Mouse (Mus musculus) kidney, postnatal 0 days (tissue): ENCODE results near the gene Gmeb1. TPM values are rescaled to one million over a fixed set of nuclear protein-coding genes. Genes with fewer than 3 reads are reported as not detected.

ENCODE experiments used
- ATAC-seq: fragments of 200-750 bp; cut with Nextera tagmentation; replicated peaks from 2 replicates; pipeline ENCODE4 v1.8.0; 2017; ENCODE audit warnings: low read depth, moderate number of reproducible peaks, moderate TSS enrichment, moderate library complexity; ENCODE audit not compliant: low FRiP score
- DNase-seq: peaks from one replicate; pipeline ENCODE4 v3.0.0-alpha.2; 2016; ENCODE audit warnings: low spot score
- H3K27ac ChIP-seq: fragments of 300-500 bp; sonication (generic); 2 replicates; pipeline ENCODE4 v1.5.1; 2014; ENCODE audit warnings: mild to moderate bottlenecking
- H3K27me3 ChIP-seq: fragments of 300-500 bp; sonication (generic); 2 replicates; pipeline ENCODE4 v1.6.1; 2014; ENCODE audit warnings: low read length, mixed read lengths; ENCODE audit not compliant: insufficient read depth
- H3K36me3 ChIP-seq: fragments of 300-500 bp; sonication (generic); 2 replicates; pipeline ENCODE4 v1.6.1; 2014; ENCODE audit warnings: low read length, mixed read lengths; ENCODE audit not compliant: insufficient read depth
- H3K4me1 ChIP-seq: fragments of 300-500 bp; sonication (generic); replicated peaks from 2 replicates; pipeline ENCODE4 v1.6.1; 2014; ENCODE audit warnings: antibody characterized with exemption, low read length, mixed read lengths; ENCODE audit not compliant: insufficient read depth
- H3K4me2 ChIP-seq: fragments of 300-500 bp; sonication (generic); 2 replicates; pipeline ENCODE4 v1.6.1; 2014; ENCODE audit warnings: mild to moderate bottlenecking, low read length, moderate library complexity, mixed read lengths
- H3K4me3 ChIP-seq: fragments of 300-500 bp; sonication (generic); replicated peaks from 2 replicates; pipeline ENCODE4 v1.5.1; 2014; ENCODE audit warnings: low read depth, low read length
- H3K9ac ChIP-seq: fragments of 300-500 bp; sonication (generic); 2 replicates; pipeline ENCODE4 v1.6.1; 2014; ENCODE audit warnings: low read depth, low read length
- H3K9me3 ChIP-seq: fragments of 300-500 bp; sonication (generic); replicated peaks from 2 replicates; pipeline ENCODE4 v1.6.1; 2016; ENCODE audit warnings: low read length, inconsistent platforms, mixed read lengths
- CTCF ChIP-seq: IDR thresholded peaks from 2 replicates; pipeline ENCODE4 v1.5.1; 2016; ENCODE audit warnings: antibody characterized with exemption, low read depth, mild to moderate bottlenecking, moderate library complexity
- WGBS: fragments of 180-500 bp; shearing (Covaris S2); extraction: QIAGEN DNeasy Blood & Tissue Kit; methylation state at CpG from one replicate; pipeline ENCODE4 v1.1.7; 2014; 5-methylcytosine and 5-hydroxymethylcytosine counted together
- polyA plus RNA-seq: library from polyadenylated mRNA; unstranded; fragments of >200 nt; fragmentation: Nextera tagmentation; extraction: Ambion mirVana; gene quantifications from 2 replicates; pipeline ENCODE4 v1.2.1, GENCODE M21; 2015

Gene Gmeb1
- polyA plus RNA-seq, 1 experiment from 2014 or later: 21.9 TPM

DNA sequence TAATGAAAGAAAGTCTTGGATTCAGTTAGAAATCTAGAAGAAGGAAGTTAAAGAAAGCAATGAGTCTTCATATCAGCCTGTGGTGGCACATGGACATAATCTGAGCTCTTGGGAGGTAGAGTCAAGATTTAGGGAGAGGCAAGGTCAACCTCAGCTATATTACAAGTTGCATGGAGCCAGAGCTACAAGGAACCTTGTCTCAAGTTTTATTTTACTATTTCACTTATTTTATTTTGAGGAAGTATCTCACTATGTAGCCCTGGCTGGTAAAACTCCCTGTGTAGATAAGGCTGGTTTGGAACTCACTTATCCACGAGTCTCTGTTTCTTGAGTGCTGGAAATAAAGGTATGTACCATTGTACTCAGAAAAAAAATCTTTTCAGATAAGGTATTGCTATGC, 44.8 kb downstream of the Gmeb1 start:
- H3K4me1 ChIP-seq: no peaks in the 10 kb centered on the region
- no peak overlapping the region for H3K9ac ChIP-seq
- ATAC-seq (no peak), DNase-seq (no peak)
- no peaks in the 10 kb centered on the region for H3K36me3 ChIP-seq
- no peaks in the 10 kb centered on the region for H3K27me3 ChIP-seq
- WGBS: 74% methylated on average over 1 of the region's 1 CpGs
- no peak for TF ChIP-seq CTCF
- H3K4me3 ChIP-seq: no peak overlapping the region
- H3K27ac ChIP-seq: no peak overlapping the region
- H3K4me2 ChIP-seq: no peak overlapping the region
- no peaks in the 10 kb centered on the region for H3K9me3 ChIP-seq

GRCm38 (mm10) chr4:132214847-132215246, 46.6 kb downstream of the Gmeb1 start:
- ATAC-seq: no peak
- no peak for TF ChIP-seq CTCF
- Histone ChIP-seq H3K27me3 (no peaks in the 10 kb centered on the region), H3K9ac (no peak overlapping the region), H3K4me1 (0 out of 2 replicates have a peak, but pooled peaks cover 2% of the 10 kb centered on the region), H3K9me3 (no peaks in the 10 kb centered on the region), H3K4me2 (no peak overlapping the region), H3K4me3 (no peak overlapping the region), H3K27ac (no peak overlapping the region), H3K36me3 (no peaks in the 10 kb centered on the region)
- DNase-seq: no peak
- 55% methylated on average over 4 of the region's 4 CpGs for WGBS

- 2% methylated on average over 71 of the region's 78 CpGs for WGBS
- ATAC-seq: peak; percentile 98
- TF ChIP-seq CTCF: peak; percentile 87
These were observed 49.3 kb downstream of the Gmeb1 start, which contains the start of gene Ythdf2 for GRCm38 (mm10) chr4:132211953-132212734. Ythdf2 (minus strand) TSS chr4:132212303.

DNA sequence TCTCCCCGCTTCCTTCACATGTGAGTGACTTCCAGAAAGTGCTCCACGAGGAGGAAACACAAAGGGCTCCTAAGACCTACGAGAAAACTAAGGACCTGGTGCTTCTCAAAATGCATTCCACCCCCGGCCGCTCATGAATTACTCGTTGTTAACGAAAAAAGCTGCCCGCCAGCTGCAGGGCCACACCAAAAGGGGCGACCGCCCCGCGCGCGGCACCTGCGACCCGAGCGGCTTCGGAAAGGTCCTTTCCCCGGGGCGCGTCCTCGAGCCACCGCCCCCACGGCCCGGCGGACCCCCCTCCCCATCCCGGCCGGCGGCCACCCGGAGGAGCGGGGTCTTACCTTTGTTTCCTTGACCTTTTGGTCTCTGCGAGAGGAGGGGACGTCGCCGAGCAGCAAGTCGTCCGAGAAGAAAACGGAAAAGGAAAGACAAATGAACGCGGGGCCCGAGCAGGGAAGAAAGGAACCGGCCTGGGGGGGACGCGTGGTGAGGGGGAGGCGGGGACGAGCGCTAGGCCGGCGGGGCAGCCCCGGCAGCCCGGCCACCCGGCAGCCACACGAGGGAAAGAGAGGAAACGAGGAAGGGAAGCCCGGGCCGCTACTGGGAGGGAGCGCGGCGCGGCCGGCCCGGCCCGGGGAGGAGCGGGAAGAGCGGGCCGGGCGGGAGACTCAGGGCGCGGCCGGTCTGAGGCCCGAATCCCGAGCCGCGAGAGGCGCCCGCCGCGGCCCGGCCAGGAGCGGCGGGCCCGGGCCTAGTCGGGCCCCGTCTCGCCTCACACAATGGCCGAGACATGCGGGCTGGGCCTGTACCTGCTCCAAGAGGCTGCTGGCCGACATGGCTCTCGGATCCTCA, 50.1 kb downstream of the Gmeb1 start:
- Histone ChIP-seq H3K9ac (peak overlapping the region; percentile 96), H3K4me1 (0 out of 2 replicates have a peak, but pooled peaks cover 2% of the 10 kb centered on the region), H3K4me2 (peak overlapping the region; percentile 90), H3K4me3 (peak overlapping the region; percentile 99), H3K27me3 (no peaks in the 10 kb centered on the region), H3K9me3 (no peaks in the 10 kb centered on the region), H3K27ac (peak overlapping the region; percentile 96), H3K36me3 (no peaks in the 10 kb centered on the region)
- DNase-seq (peak; percentile 44), ATAC-seq (peak; percentile 74)
- WGBS: under 1% methylated on average over 80 of the region's 89 CpGs
- TF ChIP-seq CTCF: no peak

More at GRCm38 (mm10) chr4:132211953-132212734, 49.3 kb downstream of the Gmeb1 start, which contains the start of gene Ythdf2:
- H3K36me3 ChIP-seq: no peaks in the 10 kb centered on the region
- H3K4me3 ChIP-seq: peak within 1 kb of the TSS; percentile 99
- peak within 1 kb of the TSS; percentile 90 for H3K4me2 ChIP-seq
- peak within 1 kb of the TSS; percentile 96 for H3K9ac ChIP-seq
- no peaks in the 10 kb centered on the region for H3K9me3 ChIP-seq
- H3K27me3 ChIP-seq: no peaks in the 10 kb centered on the region
- DNase-seq: peak; percentile 98
- H3K27ac ChIP-seq: peak within 1 kb of the TSS; percentile 96
- 0 out of 2 replicates have a peak, but pooled peaks cover 2% of the 10 kb centered on the region for H3K4me1 ChIP-seq

DNA sequence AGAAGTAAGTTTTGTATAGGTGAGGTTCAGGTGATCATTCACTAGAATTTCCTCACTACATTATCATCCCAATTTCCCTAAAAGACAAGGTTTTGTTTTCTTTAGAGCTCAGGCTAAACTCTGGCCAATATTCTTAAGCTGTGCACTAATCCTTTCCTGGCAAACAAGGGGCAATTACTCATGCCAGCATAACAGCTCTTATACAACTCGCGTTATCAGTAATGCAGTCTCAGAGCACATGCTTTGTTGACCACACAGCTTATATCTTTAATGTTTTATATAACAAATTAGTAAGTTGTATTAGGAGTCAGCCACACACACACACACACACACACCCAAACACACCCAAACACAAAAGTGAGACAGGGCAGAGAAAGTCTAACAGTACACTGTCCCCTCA, 51.1 kb downstream of the Gmeb1 start:
- H3K27me3 ChIP-seq: no peaks in the 10 kb centered on the region
- H3K27ac ChIP-seq: no peak overlapping the region
- 22% methylated on average over 2 of the region's 2 CpGs for WGBS
- TF ChIP-seq CTCF: no peak
- peak overlapping the region; percentile 99 for H3K4me3 ChIP-seq
- peak overlapping the region; percentile 90 for H3K4me2 ChIP-seq
- peaks cover 8% of the 10 kb centered on the region; the same call in 1 of the 2 replicates for H3K36me3 ChIP-seq
- peak overlapping the region; percentile 96 for H3K9ac ChIP-seq
- no peaks in the 10 kb centered on the region for H3K9me3 ChIP-seq
- ATAC-seq (no peak), DNase-seq (no peak)
- 0 out of 2 replicates have a peak, but pooled peaks cover 2% of the 10 kb centered on the region for H3K4me1 ChIP-seq

DNA sequence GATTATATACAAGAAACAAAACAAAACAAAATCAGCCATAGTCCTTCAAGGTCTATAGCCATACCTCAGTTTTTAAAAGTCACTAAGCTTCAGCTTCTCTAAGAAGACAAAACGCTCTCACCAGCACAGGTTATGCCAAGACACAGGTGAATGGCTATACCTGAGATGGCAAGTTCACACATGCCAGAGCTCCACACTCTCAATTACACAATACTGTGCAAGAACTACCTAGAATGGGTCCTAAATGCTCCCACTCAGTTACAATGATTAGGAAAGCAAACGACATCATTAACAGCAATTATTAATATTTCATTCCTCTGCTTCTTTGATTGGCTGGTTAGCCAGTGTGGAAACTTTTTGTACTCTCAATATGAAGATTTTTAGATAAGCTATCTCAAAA, 52.1 kb downstream of the Gmeb1 start:
- Histone ChIP-seq H3K9me3 (no peaks in the 10 kb centered on the region), H3K4me2 (no peak overlapping the region), H3K4me1 (0 out of 2 replicates have a peak, but pooled peaks cover 2% of the 10 kb centered on the region), H3K27ac (no peak overlapping the region), H3K36me3 (peaks cover 17% of the 10 kb centered on the region; the same call in 1 of the 2 replicates), H3K4me3 (no peak overlapping the region), H3K9ac (no peak overlapping the region), H3K27me3 (no peaks in the 10 kb centered on the region)
- no peak for DNase-seq
- no peak for TF ChIP-seq CTCF
- ATAC-seq: no peak
- 81% methylated on average over 2 of the region's 2 CpGs for WGBS
